Mouse (Mus musculus): ENCODE results near the gene Uts2b. TPM values are rescaled to one million over a fixed set of nuclear protein-coding genes. Genes with fewer than 3 reads are reported as not detected.

The Uts2b gene
- total and polyA plus RNA-seq, 3 experiments: 0.14 to 0.70 TPM; not detected in 1

- 85% methylated on average over 3 of the region's 3 CpGs for whole genome bisulfite sequencing
- TF ChIP-seq EP300 (IDR thresholded peaks at IDR 0.05; ENCODE audit: insufficient read depth, low read depth, low read length) (no peak), CTCF (IDR thresholded peaks at IDR 0.05) (no peak), POLR2A (IDR thresholded peaks at IDR 0.05; ENCODE audit: insufficient read depth, low read depth, low read length) (no peak)
- H3K27me3 ChIP-seq (ENCODE audit: control insufficient read depth, insufficient read depth, low read length): no peaks in the 10 kb centered on the region
- no peak overlapping the region for H3K9ac ChIP-seq (ENCODE audit: low read depth, low read length)
- intact Hi-C loops (cut with DNase I): no loop called here
- H3K4me3 ChIP-seq: no peak overlapping the region
- peaks cover 7% of the 10 kb centered on the region for H3K79me2 ChIP-seq (replicated peaks; ENCODE audit: control insufficient read depth, insufficient read depth, low read length)
- H3K36me3 ChIP-seq (ENCODE audit: control insufficient read depth, insufficient read depth, low read length): peaks cover 2% of the 10 kb centered on the region; the same call in 1 of the 2 replicates
- no peak overlapping the region; the same call in 1 of the 2 replicates for H3K27ac ChIP-seq
- peaks cover 3% of the 10 kb centered on the region for H3K4me1 ChIP-seq (ENCODE audit: control insufficient read depth, insufficient read depth, low read length)
- no peak for DNase-seq
Measured at GRCm38 (mm10) chr16:27399026-27399718, 29.1 kb upstream of the Uts2b start.

- DNase-seq: no peak
- Histone ChIP-seq H3K79me2 (replicated peaks; ENCODE audit: control insufficient read depth, insufficient read depth, low read length) (peaks cover 7% of the 10 kb centered on the region), H3K27me3 (ENCODE audit: control insufficient read depth, insufficient read depth, low read length) (no peaks in the 10 kb centered on the region), H3K36me3 (ENCODE audit: control insufficient read depth, insufficient read depth, low read length) (peaks cover 5% of the 10 kb centered on the region), H3K9ac (ENCODE audit: low read depth, low read length) (no peak overlapping the region), H3K4me1 (ENCODE audit: control insufficient read depth, insufficient read depth, low read length) (peaks cover 1% of the 10 kb centered on the region), H3K27ac (no peak overlapping the region), H3K4me3 (no peak overlapping the region)
- no peak for TF ChIP-seq EP300 (IDR thresholded peaks at IDR 0.05; ENCODE audit: insufficient read depth, low read depth, low read length)
- no peak for TF ChIP-seq CTCF (IDR thresholded peaks at IDR 0.05)
- TF ChIP-seq POLR2A (IDR thresholded peaks at IDR 0.05; ENCODE audit: insufficient read depth, low read depth, low read length): no peak
- WGBS: 100% methylated on average over 1 of the region's 1 CpGs
- intact Hi-C loops (cut with DNase I): no loop called here
Measured at GRCm38 (mm10) chr16:27396951-27397350, 26.9 kb upstream of the Uts2b start.

GRCm38 (mm10) chr16:27395251-27396037, 25.4 kb upstream of the Uts2b start:
- no peak overlapping the region for H3K4me3 ChIP-seq
- H3K4me1 ChIP-seq (ENCODE audit: control insufficient read depth, insufficient read depth, low read length): peaks cover 2% of the 10 kb centered on the region
- TF ChIP-seq POLR2A (IDR thresholded peaks at IDR 0.05; ENCODE audit: insufficient read depth, low read depth, low read length) (no peak), EP300 (IDR thresholded peaks at IDR 0.05; ENCODE audit: insufficient read depth, low read depth, low read length) (no peak), CTCF (IDR thresholded peaks at IDR 0.05) (no peak)
- H3K36me3 ChIP-seq (ENCODE audit: control insufficient read depth, insufficient read depth, low read length): peaks cover 9% of the 10 kb centered on the region
- no peaks in the 10 kb centered on the region for H3K27me3 ChIP-seq (ENCODE audit: control insufficient read depth, insufficient read depth, low read length)
- peak overlapping the region; percentile 36 for H3K27ac ChIP-seq
- intact Hi-C loops (cut with DNase I): no loop called here
- DNase-seq: no peak
- 64% methylated on average over 4 of the region's 4 CpGs for WGBS
- H3K79me2 ChIP-seq (replicated peaks; ENCODE audit: control insufficient read depth, insufficient read depth, low read length): peaks cover 7% of the 10 kb centered on the region
- no peak overlapping the region for H3K9ac ChIP-seq (ENCODE audit: low read depth, low read length)

GRCm38 (mm10) chr16:27391845-27392244, 21.8 kb upstream of the Uts2b start:
- H3K79me2 ChIP-seq (replicated peaks; ENCODE audit: control insufficient read depth, insufficient read depth, low read length): peaks cover 2% of the 10 kb centered on the region
- no peaks in the 10 kb centered on the region for H3K27me3 ChIP-seq (ENCODE audit: control insufficient read depth, insufficient read depth, low read length)
- TF ChIP-seq POLR2A (IDR thresholded peaks at IDR 0.05; ENCODE audit: insufficient read depth, low read depth, low read length): no peak
- no peak for TF ChIP-seq CTCF (IDR thresholded peaks at IDR 0.05)
- no peak for TF ChIP-seq EP300 (IDR thresholded peaks at IDR 0.05; ENCODE audit: insufficient read depth, low read depth, low read length)
- H3K4me1 ChIP-seq (ENCODE audit: control insufficient read depth, insufficient read depth, low read length): peaks cover 11% of the 10 kb centered on the region
- 89% methylated on average over 2 of the region's 2 CpGs for WGBS
- intact Hi-C loops (cut with DNase I): no loop called here
- no peak overlapping the region for H3K4me3 ChIP-seq
- peaks cover 16% of the 10 kb centered on the region for H3K36me3 ChIP-seq (ENCODE audit: control insufficient read depth, insufficient read depth, low read length)
- no peak overlapping the region for H3K9ac ChIP-seq (ENCODE audit: low read depth, low read length)
- no peak for DNase-seq
- H3K27ac ChIP-seq: no peak overlapping the region

GRCm38 (mm10) chr16:27390306-27390705, 20.3 kb upstream of the Uts2b start:
- no peak overlapping the region for H3K9ac ChIP-seq (ENCODE audit: low read depth, low read length)
- peak overlapping the region; percentile 80 for H3K4me3 ChIP-seq
- DNase-seq: no peak
- TF ChIP-seq EP300 (IDR thresholded peaks at IDR 0.05; ENCODE audit: insufficient read depth, low read depth, low read length) (no peak), CTCF (IDR thresholded peaks at IDR 0.05) (no peak), POLR2A (IDR thresholded peaks at IDR 0.05; ENCODE audit: insufficient read depth, low read depth, low read length) (no peak)
- intact Hi-C loops (cut with DNase I): no loop called here
- H3K79me2 ChIP-seq (replicated peaks; ENCODE audit: control insufficient read depth, insufficient read depth, low read length): no peaks in the 10 kb centered on the region
- H3K36me3 ChIP-seq (ENCODE audit: control insufficient read depth, insufficient read depth, low read length): peaks cover 16% of the 10 kb centered on the region
- 87% methylated on average over 4 of the region's 4 CpGs for WGBS
- no peaks in the 10 kb centered on the region for H3K27me3 ChIP-seq (ENCODE audit: control insufficient read depth, insufficient read depth, low read length)
- H3K4me1 ChIP-seq (ENCODE audit: control insufficient read depth, insufficient read depth, low read length): peaks cover 12% of the 10 kb centered on the region
- H3K27ac ChIP-seq: peak overlapping the region; percentile 92

Measured in heart, adult 2 months (tissue).